ENCODE assay signal across 21 mouse cellular contexts in genomic region chr10:45020291-45020690, GRCm38 (mm10). TPM values are rescaled to one million over a fixed set of nuclear protein-coding genes. Genes with fewer than 3 reads are reported as not detected.
DNase-seq lines count a peak whose midpoint lies in the region; ATAC-seq lines count a peak whose summit lies in the region.
"Had no signal": no experiment of that assay in that cellular context is flagged by ENCODE, and none has a peak within 500 bp of the region (broad histone marks: within the 10 kb centered on the region; RNA-seq: fewer than 3 reads in every experiment).

No protein-coding gene starts in this region.

- ATAC-seq in CD4-positive, CD25-positive, alpha-beta regulatory T cell, adult 4 months: peak; percentile 67
- peak; percentile 66 for ATAC-seq in activated CD4-positive, CD25-positive, alpha-beta regulatory T cell, adult 4 months
- ATAC-seq in heart, embryonic 12.5 days (ENCODE audit: insufficient number of reproducible peaks, low FRiP score): no peak
- ATAC-seq: forebrain, embryonic 16.5 days had no signal

- H3K9me3 ChIP-seq in midbrain, embryonic 10.5 days (replicated peaks): no peaks in the 10 kb centered on the region
- 0 out of 2 replicates have a peak, but pooled peaks cover 3% of the 10 kb centered on the region for H3K9me3 ChIP-seq in heart, embryonic 12.5 days (replicated peaks)
- H3K9me3 ChIP-seq: embryonic facial prominence, embryonic 13.5 days; heart, embryonic 10.5 days; limb, embryonic 12.5 days; liver, embryonic 13.5 days; neural tube, embryonic 15.5 days had no signal

- no peaks in the 10 kb centered on the region for H3K27me3 ChIP-seq in midbrain, embryonic 10.5 days (ENCODE audit: low read depth, poor library complexity, severe bottlenecking)
- no peaks in the 10 kb centered on the region for H3K27me3 ChIP-seq in heart, embryonic 12.5 days (replicated peaks)
- H3K27me3 ChIP-seq: embryonic facial prominence, embryonic 13.5 days; limb, embryonic 12.5 days; liver, embryonic 13.5 days; neural tube, embryonic 15.5 days had no signal

- WGBS in midbrain, embryonic 10.5 days: 91% methylated on average over 10 of the region's 10 CpGs
- WGBS in heart, embryonic 12.5 days: 80% methylated on average over 10 of the region's 10 CpGs

- no peak overlapping the region for H3K4me3 ChIP-seq in midbrain, embryonic 10.5 days
- H3K4me3 ChIP-seq in heart, embryonic 12.5 days: no peak overlapping the region
- H3K4me3 ChIP-seq: embryonic facial prominence, embryonic 13.5 days; heart, embryonic 10.5 days; limb, embryonic 12.5 days; liver, embryonic 13.5 days; neural tube, embryonic 15.5 days had no signal

- H3K4me1 ChIP-seq in midbrain, embryonic 10.5 days: peaks cover 7% of the 10 kb centered on the region
- no peaks in the 10 kb centered on the region for H3K4me1 ChIP-seq in heart, embryonic 12.5 days (replicated peaks)
- H3K4me1 ChIP-seq: embryonic facial prominence, embryonic 13.5 days; limb, embryonic 12.5 days; liver, embryonic 13.5 days had no signal

- H3K27ac ChIP-seq in midbrain, embryonic 10.5 days (replicated peaks): no peak overlapping the region
- H3K27ac ChIP-seq in heart, embryonic 12.5 days (ENCODE audit: poor library complexity, severe bottlenecking): no peak overlapping the region
- H3K27ac ChIP-seq: embryonic facial prominence, embryonic 13.5 days; heart, embryonic 10.5 days; limb, embryonic 12.5 days; liver, embryonic 13.5 days; neural tube, embryonic 15.5 days had no signal

- H3K36me3 ChIP-seq in midbrain, embryonic 10.5 days: no peaks in the 10 kb centered on the region
- H3K36me3 ChIP-seq in heart, embryonic 12.5 days: no peaks in the 10 kb centered on the region
- H3K36me3 ChIP-seq: embryonic facial prominence, embryonic 13.5 days; heart, embryonic 10.5 days; limb, embryonic 12.5 days; liver, embryonic 13.5 days; neural tube, embryonic 15.5 days had no signal

- DNase-seq in naive thymus-derived CD4-positive, alpha-beta T cell, adult 2 months (ENCODE audit: low read depth): peak; percentile 63
- peak; percentile 30 for DNase-seq in thymus, postnatal 25 days
- no peak for DNase-seq in layer of hippocampus, adult 8-10 months (ENCODE audit: low spot score in 2 of 2)
- no peak for DNase-seq in midbrain, embryonic 10.5 days (ENCODE audit: low spot score)
- DNase-seq: adrenal gland, adult 2 months; cerebellum, postnatal 10 days; heart, postnatal 10 days; kidney, adult 8-10 months; kidney, postnatal 25 days; liver, embryonic 13.5 days; lung, embryonic 14.5 days; lung, postnatal 36 days; right cerebral cortex, postnatal 4 days had no signal

- H3K9ac ChIP-seq in heart, embryonic 12.5 days: no peak overlapping the region
- H3K9ac ChIP-seq: embryonic facial prominence, embryonic 13.5 days; limb, embryonic 12.5 days; liver, embryonic 13.5 days; lung, embryonic 14.5 days; neural tube, embryonic 15.5 days had no signal

- H3K4me2 ChIP-seq in heart, embryonic 12.5 days: no peak overlapping the region
- H3K4me2 ChIP-seq: embryonic facial prominence, embryonic 13.5 days; limb, embryonic 12.5 days; liver, embryonic 13.5 days; lung, embryonic 14.5 days; neural tube, embryonic 15.5 days had no signal

RNA-seq across cellular contexts. Expression of gene Prep, which starts 46.7 kb away (rescaled TPM):
- polyA plus RNA-seq in CD4-positive, CD25-positive, alpha-beta regulatory T cell, adult 4 months (2017; shearing (Covaris generic)): 1 to 10 TPM; 2.5 to 3.4 TPM
- polyA plus RNA-seq in activated CD4-positive, CD25-positive, alpha-beta regulatory T cell, adult 4 months (2017; shearing (Covaris generic)): 1 to 10 TPM; 4.1 to 5.2 TPM
- total RNA-seq in layer of hippocampus, adult 8-10 months (2022): 1 to 10 TPM; 8.5 to 9.7 (median 8.9) TPM
- 34.3 and 36.6 TPM in 2 replicates for polyA plus RNA-seq in midbrain, embryonic 10.5 days (2016; fragmentation: Nextera tagmentation; extraction: Ambion mirVana)
- polyA plus RNA-seq in heart, embryonic 12.5 days (2016; fragmentation: Nextera tagmentation; extraction: Ambion mirVana): 29.9 and 31.0 TPM in 2 replicates

Comparison
In these comparisons a context has a peak if more than half of its experiments do, and no peak if none do; other contexts are left out.
1. DNase-seq: peak in naive thymus-derived CD4-positive, alpha-beta T cell, adult 2 months (single experiment) and thymus, postnatal 25 days (single experiment); none in layer of hippocampus, adult 8-10 months (0 of 2) and midbrain, embryonic 10.5 days (single experiment).